Mouse (Mus musculus) G1E (cell line): ENCODE measurements around the gene Hoxa13.

Experiments
- CTCF ChIP-seq: IDR thresholded peaks from 2 replicates; pipeline ENCODE4 v1.5.1; 2012; ENCODE audit warnings: low read depth, low read length, inconsistent platforms, mixed read lengths
- GATA1 ChIP-seq: IDR thresholded peaks from 2 replicates; pipeline ENCODE4 v1.6.1; 2012; ENCODE audit warnings: borderline replicate concordance, low read length, inconsistent platforms, mixed read lengths
- POLR2AphosphoS5 ChIP-seq: IDR thresholded peaks from 2 replicates; pipeline ENCODE4 v1.6.1; 2012; ENCODE audit warnings: low read depth, low read length, inconsistent platforms; ENCODE audit not compliant: insufficient replicate concordance
- TAL1 ChIP-seq: conservative IDR thresholded peaks from 2 replicates; pipeline ENCODE4 v1.6.1; 2012; ENCODE audit warnings: low read depth, low read length, inconsistent platforms, mixed read lengths

DNA sequence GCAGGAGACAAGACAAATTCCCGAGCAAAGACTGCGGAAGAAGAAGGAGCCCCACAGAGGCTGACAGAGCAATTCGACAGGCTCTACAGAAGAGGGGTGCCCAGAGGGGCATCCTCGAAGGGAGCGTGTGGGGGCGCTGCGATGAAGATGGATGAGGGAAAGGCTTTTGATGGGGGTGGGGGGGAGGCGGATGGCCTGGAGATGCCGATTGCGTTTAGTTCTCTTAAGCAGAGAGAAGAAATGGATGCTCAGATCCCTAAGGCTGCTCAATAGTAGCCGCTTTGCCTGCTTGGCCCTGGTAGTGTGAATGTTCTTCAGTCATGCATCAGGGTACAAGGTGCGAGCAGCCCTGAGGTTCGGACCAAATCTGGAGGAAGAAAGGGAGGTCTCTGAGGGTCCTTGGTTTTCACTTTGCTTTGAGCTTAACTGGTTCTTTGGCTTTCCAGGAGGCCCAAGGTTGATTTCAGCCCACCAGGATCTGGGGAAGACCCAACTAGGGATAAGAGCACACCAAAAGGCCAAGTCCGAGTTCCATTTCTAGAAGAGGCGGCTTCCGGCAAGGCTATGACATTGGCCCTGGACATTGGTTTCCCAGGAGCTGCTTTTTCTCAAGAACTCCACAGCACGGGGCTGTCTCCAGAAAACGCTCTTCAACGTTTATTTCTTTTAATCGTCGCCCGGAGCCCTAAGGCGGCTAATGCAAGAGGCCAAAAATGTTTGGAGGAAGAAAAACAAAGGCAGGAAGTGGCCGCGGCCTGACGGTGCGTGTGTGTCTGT is 11.9 kb downstream of the Hoxa13 start:
- TF ChIP-seq CTCF (no peak), POLR2AphosphoS5 (no peak), GATA1 (no peak), TAL1 (no peak)
